Mouse (Mus musculus) layer of hippocampus, adult 18-20 months (tissue): Measurements from ENCODE around the gene Lamp2. TPM values are rescaled to one million over a fixed set of nuclear protein-coding genes. Genes with fewer than 3 reads are reported as not detected.
"Not testable (repeated sequence)": the region's sequence is repeated elsewhere in the genome, so short reads cannot be mapped to it uniquely, and the experiment has no call there.

Experiments
- DNase-seq, 2 experiments: peaks; one replicate each; pipeline ENCODE4 v3.0.0; 2022; ENCODE audit warnings: low spot score in 2 of 2
- long read RNA-seq: library from polyadenylated mRNA; stranded (forward); transcript quantifications from one replicate; pipeline ENCODE4 v2.0.0, GENCODE M21; 2021
- total RNA-seq, 2 experiments: library from RNA; stranded (reverse); gene quantifications; 2 replicates each; pipeline ENCODE4 v1.2.3; 2021

The Lamp2 gene
- total RNA-seq: 10 to 100 TPM; 70.4 to 72.0 TPM
- long read RNA-seq, transcript Lamp2-202 (9 exons, 3,604 nt): major isoform, 73 of 169 reads
- long read RNA-seq, transcript Lamp2-203 (9 exons, 2,184 nt): minor isoform, 60 of 169 reads
- long read RNA-seq, transcript Lamp2-201 (9 exons, 1,769 nt): minor isoform, 26 of 169 reads
- long read RNA-seq, partial matches to known transcripts: 1 of 169 reads
- long read RNA-seq, other reads (novel, unspliced or antisense): 9 of 169 reads

DNA sequence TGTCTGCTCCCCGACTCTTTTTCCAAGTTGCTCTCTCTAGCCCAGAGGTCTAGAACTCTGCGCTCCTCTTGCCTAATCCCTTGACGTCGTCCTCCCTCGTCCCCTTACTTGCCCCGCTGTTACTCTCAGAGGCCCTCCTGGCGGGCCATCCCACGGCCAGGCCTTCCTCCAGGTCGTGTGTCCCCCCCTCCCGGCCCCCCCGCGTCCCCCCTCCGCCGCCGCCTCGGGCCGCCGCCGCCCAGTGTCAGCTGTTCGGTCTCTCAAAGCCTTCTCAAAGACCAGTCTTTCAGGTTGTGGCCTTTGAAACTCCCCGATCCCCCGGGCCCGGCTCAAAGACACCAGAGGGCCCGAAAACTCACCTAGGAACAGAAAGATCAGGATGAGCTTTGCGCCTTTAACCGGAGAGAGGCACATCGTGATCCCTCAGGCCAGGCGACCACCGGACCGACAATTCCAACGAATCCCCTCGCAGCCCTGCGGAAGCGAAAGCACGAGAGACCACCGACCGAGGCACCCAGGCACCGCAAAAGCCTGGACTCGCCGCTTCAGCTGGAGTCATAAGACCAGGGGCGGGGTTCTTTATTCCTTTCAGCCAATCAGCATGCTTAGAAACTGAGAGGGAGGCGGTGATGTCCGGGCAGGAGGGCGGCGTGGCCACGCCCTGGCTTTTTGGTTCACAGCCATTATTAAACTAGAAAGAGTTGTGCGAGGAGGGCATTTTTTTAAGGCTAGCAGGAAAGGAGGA lies at the start of gene Lamp2:
Lamp2 (minus strand) TSS at position 565 of the 745 bp plus-strand sequence.
- DNase-seq: peak; percentile 64 to 86

DNA sequence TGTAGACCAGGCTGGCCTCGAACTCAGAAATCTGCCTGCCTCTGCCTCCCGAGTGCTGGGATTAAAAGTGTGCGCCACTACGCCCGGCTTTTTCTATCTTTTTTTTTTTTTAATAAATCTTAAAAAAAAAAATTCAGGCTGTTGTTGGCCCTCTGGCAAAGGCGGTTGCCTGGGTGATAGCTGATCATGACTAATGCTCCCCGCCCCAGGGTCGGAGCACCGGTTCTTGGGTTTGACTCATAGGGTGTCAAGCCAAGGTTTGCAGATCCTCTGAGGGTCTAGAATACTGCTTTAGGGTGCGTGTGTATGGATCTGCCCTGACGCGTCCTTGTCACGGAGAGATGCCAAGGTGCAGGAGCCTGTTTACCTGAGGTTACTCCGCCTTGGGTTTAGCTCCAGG lies 48.6 kb upstream of the Lamp2 start:
- DNase-seq: no peak

GRCm38 (mm10) chrX:38502182-38502581 lies 45.9 kb upstream of the Lamp2 start:
- DNase-seq: not testable (repeated sequence)

DNA sequence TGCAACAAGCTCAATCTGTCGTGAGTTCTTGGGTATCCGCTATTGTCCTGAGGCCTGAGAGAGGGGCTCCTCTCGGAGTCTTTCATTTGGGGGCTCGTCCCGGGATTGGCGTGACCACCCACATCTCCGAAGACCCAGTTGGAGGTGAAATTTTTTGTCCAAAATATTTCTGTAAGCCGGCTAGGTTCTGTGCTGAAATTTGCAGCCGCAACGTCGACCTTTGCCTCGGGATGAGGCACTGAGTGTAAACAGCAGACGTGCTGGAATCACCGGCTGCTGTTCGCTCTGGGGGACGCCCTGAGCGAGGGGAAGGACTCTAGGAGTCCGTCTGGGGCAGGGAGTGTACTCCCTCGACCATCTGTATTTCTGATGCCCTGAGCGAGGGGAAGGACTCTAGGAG lies 29.2 kb upstream of the Lamp2 start:
- not testable (repeated sequence) for DNase-seq

DNA sequence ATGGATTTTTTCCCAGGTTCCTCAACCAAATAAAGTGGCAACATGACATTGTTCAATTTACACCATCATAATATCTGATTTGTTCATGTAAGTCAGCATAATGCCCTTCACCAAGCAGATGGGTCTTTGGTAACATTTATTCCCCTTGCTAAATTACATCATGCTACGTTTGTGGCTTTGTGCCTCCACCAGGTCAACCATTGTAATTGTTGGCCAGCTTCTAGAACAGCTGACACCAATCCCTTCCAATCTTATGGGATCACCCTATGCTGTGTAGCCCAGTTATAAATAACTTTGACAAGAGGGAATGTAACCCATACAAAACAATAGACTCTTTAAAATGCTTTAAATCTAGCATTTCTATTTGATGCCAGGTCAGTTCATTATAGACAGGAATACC lies 22.3 kb upstream of the Lamp2 start:
- DNase-seq: no peak

DNA sequence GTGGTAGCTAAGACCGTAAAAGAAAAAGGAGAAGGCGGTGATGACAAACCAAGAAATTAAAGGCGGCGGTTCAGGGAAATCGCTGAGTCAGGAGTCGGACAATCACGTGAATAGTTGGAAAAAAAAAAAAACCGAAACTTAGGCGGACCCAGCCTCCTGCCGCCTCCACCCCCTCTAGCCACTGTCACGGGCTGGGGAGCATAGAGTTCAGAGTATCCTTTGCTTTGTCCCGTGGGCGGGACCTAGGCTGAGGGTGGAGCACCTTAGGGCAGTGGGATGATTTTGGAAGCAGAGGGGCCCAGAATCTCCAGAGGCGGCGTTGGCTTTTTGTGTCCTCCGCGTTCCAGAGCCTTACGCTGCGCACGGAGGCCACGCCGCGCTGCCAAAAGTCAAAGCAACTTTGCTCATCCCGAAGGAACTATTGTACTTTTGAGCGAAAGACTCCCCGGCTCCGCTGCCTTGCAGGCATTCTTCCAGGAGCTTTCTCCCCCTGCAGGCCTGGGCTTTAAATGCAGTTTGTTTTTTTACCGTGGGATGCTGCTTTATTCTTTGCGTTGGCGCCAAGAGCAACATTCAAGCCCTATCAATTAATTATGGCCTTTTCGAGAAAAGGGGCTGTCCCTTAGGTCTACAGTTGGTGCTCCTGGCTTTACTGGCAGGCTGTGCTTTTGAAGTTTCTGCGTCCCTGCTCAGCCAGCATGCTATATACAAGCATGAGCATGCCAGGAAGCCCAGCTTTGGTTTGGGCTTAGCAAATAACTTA lies 17.5 kb upstream of the Lamp2 start:
- DNase-seq: peak; percentile 49 to 68

DNA sequence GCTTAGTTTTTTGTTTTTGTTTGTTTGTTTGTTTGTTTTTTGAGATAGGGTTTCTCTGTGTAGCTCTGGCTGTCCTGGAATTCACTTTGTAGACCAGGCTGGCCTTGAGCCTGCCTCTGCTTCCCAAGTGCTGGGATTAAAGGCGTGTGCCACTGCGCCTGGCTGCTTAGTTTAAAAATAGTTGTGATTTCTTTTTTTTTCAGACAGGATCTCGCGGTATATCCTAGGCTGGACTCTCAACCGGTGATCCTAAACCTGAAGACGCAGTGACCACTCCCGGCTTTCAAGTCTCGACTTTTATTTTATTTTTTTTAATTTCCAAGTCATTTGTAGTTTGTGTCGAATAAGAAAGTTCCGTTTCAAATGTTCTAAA lies 16.9 kb upstream of the Lamp2 start:
- DNase-seq: no peak

- no peak for DNase-seq
These were observed 10.0 kb upstream of the Lamp2 start for GRCm38 (mm10) chrX:38466236-38466635.

- DNase-seq: no peak
These were observed 6.9 kb upstream of the Lamp2 start for GRCm38 (mm10) chrX:38463160-38463559.

- no peak for DNase-seq
These were observed 5.8 kb upstream of the Lamp2 start for GRCm38 (mm10) chrX:38462101-38462500.

DNA sequence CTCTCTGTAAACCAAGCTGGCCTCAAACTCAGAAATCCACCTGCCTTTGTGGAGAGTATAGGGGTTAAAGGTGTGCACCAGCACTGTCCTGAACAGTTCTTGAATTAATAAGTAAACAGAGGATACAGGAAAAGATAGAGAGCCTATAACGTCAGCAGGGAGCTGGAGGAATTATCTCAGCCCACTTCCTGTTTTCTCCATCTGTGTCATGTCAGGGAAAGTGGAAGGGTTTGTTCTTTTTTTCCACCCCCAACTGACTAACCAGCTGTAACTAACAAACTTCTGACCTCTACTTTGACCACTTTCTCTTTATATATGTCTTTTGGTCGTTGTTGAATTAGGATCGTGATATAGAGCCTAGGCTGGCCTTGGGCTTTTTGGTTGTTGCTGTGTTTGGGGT lies 4.6 kb upstream of the Lamp2 start:
- DNase-seq: no peak

DNA sequence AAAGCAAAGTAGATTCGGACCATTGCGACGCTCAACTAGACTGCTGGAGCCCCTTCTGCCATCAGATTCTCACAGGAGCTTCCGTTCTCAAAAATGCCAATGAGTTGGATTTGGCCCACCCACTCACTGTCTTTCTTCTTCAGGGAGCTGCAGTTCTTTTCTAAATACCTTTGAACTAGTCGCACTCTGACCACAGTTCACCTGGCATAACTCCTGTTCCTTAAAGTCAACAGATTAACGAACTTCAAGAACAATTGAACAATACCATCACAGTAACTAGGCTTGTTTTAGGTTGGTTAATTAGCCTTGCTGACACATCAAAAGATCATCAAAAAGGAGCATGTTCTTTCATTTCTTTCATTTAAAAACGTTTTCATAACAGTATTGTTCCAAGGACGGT lies 2.8 kb upstream of the Lamp2 start:
- DNase-seq: no peak

GRCm38 (mm10) chrX:38456635-38457006 lies 367 bp upstream of the Lamp2 start:
- DNase-seq: no peak

- no peak for DNase-seq
These were observed 780 bp downstream of the Lamp2 start for GRCm38 (mm10) chrX:38455474-38455873.

- DNase-seq: no peak
These were observed 1.4 kb downstream of the Lamp2 start for GRCm38 (mm10) chrX:38454900-38455299.

- no peak for DNase-seq
These were observed 2.3 kb downstream of the Lamp2 start for GRCm38 (mm10) chrX:38453924-38454323.

DNA sequence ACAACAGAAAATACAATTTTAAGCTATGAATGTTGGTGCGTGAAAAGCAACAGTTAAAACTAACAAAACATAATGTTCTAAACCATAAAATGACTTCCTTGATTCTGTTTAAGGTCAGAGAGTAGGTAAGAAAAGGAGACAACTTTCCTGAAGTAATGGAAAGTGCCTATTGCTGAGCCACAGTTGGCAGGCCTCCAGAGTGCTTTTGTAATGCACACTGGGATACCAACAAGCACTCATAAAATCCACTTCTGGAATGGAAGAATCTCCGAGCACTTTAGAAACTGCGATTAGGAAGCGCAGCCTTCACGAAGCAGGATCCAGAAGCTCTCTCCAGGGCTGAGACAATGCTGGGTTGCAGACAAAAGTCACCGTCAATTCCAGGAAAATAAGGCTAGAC lies 5.8 kb downstream of the Lamp2 start:
- DNase-seq: no peak

DNA sequence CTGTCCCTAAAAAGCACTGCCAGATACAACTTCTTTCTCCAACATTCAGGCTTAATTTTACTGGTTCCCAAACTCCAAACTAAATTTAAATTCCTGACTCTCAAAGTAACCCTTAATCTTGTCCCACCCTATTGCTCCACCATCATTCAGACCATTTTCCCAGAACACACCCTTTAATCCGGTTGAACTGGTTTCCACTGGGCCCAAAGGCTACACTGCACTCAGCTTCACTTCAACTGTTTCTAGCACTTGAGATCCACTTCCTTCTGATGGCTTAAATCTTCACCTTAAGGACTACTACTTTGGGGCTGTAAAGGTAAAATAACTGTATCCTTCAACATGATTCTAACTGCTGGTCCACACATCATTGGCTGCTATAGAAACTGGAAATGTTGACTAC lies 10.5 kb downstream of the Lamp2 start:
- DNase-seq: no peak

DNA sequence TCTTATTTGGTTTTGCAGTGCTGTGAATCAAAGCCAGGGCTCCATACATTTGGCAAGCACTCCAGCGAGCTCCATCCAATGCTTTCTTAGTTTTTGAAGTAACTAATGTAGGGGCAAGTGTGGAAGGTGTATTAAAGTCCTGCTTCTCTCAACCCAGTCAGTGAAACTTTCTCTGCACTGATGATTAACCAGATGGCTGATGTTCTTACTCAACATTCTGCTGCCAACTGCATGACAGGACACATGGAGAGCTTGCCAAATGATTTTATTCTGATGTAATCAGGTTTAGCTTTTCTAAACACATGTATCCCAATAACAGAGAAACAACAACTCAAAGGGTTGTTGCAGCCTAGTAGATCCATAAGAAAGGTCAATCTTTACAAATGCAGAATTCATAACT lies 13.8 kb downstream of the Lamp2 start:
- DNase-seq: peak in 1 of 2 experiments; percentile 31

DNA sequence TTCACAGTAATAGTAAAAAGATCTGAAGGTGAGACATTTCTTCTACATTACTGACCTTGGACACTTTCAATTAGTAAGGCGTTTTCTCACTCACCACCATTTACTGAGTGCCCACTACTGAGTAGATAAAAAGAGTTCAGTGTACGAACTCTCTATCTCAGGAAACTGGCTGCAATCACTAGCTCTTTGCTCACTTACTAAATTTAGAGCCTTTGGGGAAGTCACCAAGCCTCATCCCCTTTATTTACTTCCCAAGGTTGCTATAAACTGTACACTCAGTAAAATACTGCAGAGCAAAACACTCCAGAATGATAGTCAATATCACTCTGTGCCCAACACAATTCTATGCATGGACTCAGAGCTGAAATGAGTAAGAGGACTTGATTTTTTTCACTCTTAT lies 16.6 kb downstream of the Lamp2 start:
- no peak for DNase-seq

- peak; percentile 72 to 88 for DNase-seq
These were observed 18.0 kb downstream of the Lamp2 start for GRCm38 (mm10) chrX:38438147-38438791.

DNA sequence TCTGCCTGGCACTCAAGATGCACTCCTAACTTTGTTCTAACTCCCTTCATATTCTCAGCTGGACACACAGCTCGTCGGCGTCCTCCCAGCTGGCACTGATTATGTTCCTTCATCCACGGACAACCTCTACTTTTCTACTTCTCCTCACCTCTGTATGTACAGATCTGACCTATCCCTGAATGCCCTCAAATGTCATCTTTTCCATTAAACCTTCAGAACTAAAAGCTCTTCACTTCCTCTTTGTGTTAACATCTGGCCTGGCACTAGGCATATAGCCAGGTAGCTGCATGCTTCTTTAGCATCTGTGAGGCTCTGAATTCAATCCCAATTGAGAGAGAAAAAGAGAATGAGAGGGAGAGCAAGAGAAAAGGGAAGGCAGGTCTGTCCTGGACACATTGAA lies 26.8 kb downstream of the Lamp2 start:
- DNase-seq: no peak
